Mouse (Mus musculus) ES-Bruce4 (cell line): ENCODE data around the gene Large1.

Source experiments
- CTCF ChIP-seq: IDR thresholded peaks from one replicate; pipeline ENCODE4 v1.8.1; 2011; ENCODE audit warnings: low read depth, low read length
- EP300 ChIP-seq: IDR thresholded peaks from 2 replicates; pipeline ENCODE4 v1.6.1; 2011; ENCODE audit warnings: low read depth, low read length; ENCODE audit not compliant: insufficient read depth
- POLR2A ChIP-seq: IDR thresholded peaks from one replicate; pipeline ENCODE4 v1.8.1; 2011; ENCODE audit warnings: low read length; ENCODE audit not compliant: insufficient read depth

DNA sequence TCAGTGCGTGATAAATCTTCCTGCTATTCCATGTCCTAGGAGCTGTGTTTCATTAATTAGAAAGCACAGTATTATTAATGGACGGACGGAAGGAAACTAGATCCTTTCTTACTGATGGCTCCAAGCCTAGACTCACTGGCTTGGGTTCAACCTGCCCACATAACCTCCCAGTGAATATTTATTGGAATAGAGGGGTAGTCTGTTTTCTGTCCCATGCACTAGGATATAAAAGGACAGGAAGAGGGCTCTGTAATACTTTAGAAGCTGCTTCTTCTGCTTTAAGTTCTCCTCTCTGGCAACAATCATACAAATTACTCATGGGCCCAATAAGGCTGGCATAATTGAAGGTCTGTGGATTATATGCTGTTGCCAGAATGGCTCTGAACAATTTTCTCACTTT, 398.3 kb downstream of the Large1 start:
- TF ChIP-seq POLR2A, result no peak
- TF ChIP-seq CTCF, result no peak
- TF ChIP-seq EP300, result no peak
